Mouse (Mus musculus) kidney, postnatal 36 days (tissue): ENCODE data around the gene Actn4.

Experiments used
- DNase-seq, 2 experiments: peaks; one replicate each; pipeline ENCODE4 v3.0.0; 2021 to 2022; ENCODE audit warnings: mixed read lengths in 2 of 2

Actn4 gene

GRCm38 (mm10) chr7:28881199-28881598, 80.9 kb downstream of the Actn4 start, which contains the start of gene Capn12:
TSS of gene Capn12 (plus strand) at chr7:28881422.
- no peak for DNase-seq

- no peak for DNase-seq
Measured at GRCm38 (mm10) chr7:28880554-28880953, 81.6 kb downstream of the Actn4 start.

- DNase-seq: no peak
Measured at GRCm38 (mm10) chr7:28879606-28880005, 82.5 kb downstream of the Actn4 start.

- no peak for DNase-seq
Measured at GRCm38 (mm10) chr7:28877856-28878255, 84.3 kb downstream of the Actn4 start.

GRCm38 (mm10) chr7:28877155-28877554, 85.0 kb downstream of the Actn4 start:
- no peak for DNase-seq

GRCm38 (mm10) chr7:28876099-28876498, 86.0 kb downstream of the Actn4 start:
- DNase-seq: no peak

- DNase-seq: no peak
Measured at GRCm38 (mm10) chr7:28874565-28874964, 87.6 kb downstream of the Actn4 start.

- no peak for DNase-seq
Measured at GRCm38 (mm10) chr7:28870901-28871664, 91.1 kb downstream of the Actn4 start.

- peak; percentile 74 to 88 for DNase-seq
Measured at GRCm38 (mm10) chr7:28867508-28868340, 94.4 kb downstream of the Actn4 start.

- DNase-seq: no peak
Measured at GRCm38 (mm10) chr7:28866769-28867507, 95.2 kb downstream of the Actn4 start.

- peak; percentile 81 to 85 for DNase-seq
Measured at GRCm38 (mm10) chr7:28865481-28866300, 96.4 kb downstream of the Actn4 start.

GRCm38 (mm10) chr7:28864288-28864750, 97.8 kb downstream of the Actn4 start:
- no peak for DNase-seq

GRCm38 (mm10) chr7:28863540-28863939, 98.6 kb downstream of the Actn4 start, which contains the start of gene Lgals7:
TSS of gene Lgals7 (plus strand) at chr7:28863853.
- DNase-seq: no peak

GRCm38 (mm10) chr7:28862817-28863499, 99.2 kb downstream of the Actn4 start:
- DNase-seq: no peak

GRCm38 (mm10) chr7:28860898-28861297, 101.2 kb downstream of the Actn4 start:
- DNase-seq: no peak

- DNase-seq: no peak
Measured at GRCm38 (mm10) chr7:28859953-28860352, 102.2 kb downstream of the Actn4 start.

- DNase-seq: no peak
Measured at GRCm38 (mm10) chr7:28850642-28851041, 111.5 kb downstream of the Actn4 start.

- no peak for DNase-seq
Measured at GRCm38 (mm10) chr7:28849700-28850236, 112.4 kb downstream of the Actn4 start.

GRCm38 (mm10) chr7:28847273-28847672, 114.9 kb downstream of the Actn4 start:
- DNase-seq: no peak
